Mouse (Mus musculus): ENCODE measurements around the gene Sycp2. TPM values are rescaled to one million over a fixed set of nuclear protein-coding genes. Genes with fewer than 3 reads are reported as not detected.

The Sycp2 gene
- polyA plus RNA-seq, 1 experiment, result not detected

DNA sequence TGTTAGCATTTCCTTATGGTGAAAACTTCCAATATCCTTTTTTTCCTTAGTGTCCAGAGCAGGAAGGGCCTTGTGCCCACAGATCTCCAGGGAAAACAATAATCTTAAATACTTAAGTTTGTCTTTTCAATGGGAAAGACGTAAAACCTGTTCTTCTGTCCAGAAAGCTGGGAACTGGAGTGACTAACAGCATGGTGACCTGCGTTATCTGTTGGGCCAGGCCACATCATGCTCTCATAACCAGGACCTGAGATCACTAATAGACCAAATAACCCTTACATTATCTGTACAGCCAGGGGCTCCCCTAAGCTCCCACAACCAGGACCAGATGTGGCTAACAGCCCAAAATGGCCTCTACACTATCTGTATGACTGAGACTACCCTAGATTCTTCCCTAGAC, 26.4 kb upstream of the Sycp2 start:
- TF ChIP-seq CTCF (IDR thresholded peaks at IDR 0.05; ENCODE audit: extremely low read depth, insufficient read depth, insufficient read length, insufficient replicate concordance) (no peak), POLR2A (IDR thresholded peaks at IDR 0.05; ENCODE audit: low read depth, low read length) (no peak)
- H3K27ac ChIP-seq (ENCODE audit: insufficient read depth, low read length), result no peak overlapping the region
- DNase-seq (ENCODE audit: low read depth in 1 of 2, low spot score in 2 of 2), result no peak
- H3K4me1 ChIP-seq (ENCODE audit: control insufficient read depth, insufficient read depth, insufficient read length), result no peaks in the 10 kb centered on the region
- no peaks in the 10 kb centered on the region for H3K27me3 ChIP-seq (ENCODE audit: control insufficient read depth, insufficient read depth, low read length)
- no peak overlapping the region for H3K4me3 ChIP-seq (ENCODE audit: extremely low read depth, insufficient read depth, insufficient read length)
- no peaks in the 10 kb centered on the region for H3K36me3 ChIP-seq (ENCODE audit: control insufficient read depth, insufficient read depth, low read length)
- WGBS, result 91% methylated on average over 2 of the region's 2 CpGs

GRCm38 (mm10) chr2:178433495-178433894, 26.0 kb upstream of the Sycp2 start:
- H3K36me3 ChIP-seq (ENCODE audit: control insufficient read depth, insufficient read depth, low read length), result no peaks in the 10 kb centered on the region
- no peak overlapping the region for H3K4me3 ChIP-seq (ENCODE audit: extremely low read depth, insufficient read depth, insufficient read length)
- no peaks in the 10 kb centered on the region for H3K27me3 ChIP-seq (ENCODE audit: control insufficient read depth, insufficient read depth, low read length)
- DNase-seq (ENCODE audit: low read depth in 1 of 2, low spot score in 2 of 2), result no peak
- H3K4me1 ChIP-seq (ENCODE audit: control insufficient read depth, insufficient read depth, insufficient read length), result no peaks in the 10 kb centered on the region
- TF ChIP-seq POLR2A (IDR thresholded peaks at IDR 0.05; ENCODE audit: low read depth, low read length), result no peak
- no peak for TF ChIP-seq CTCF (IDR thresholded peaks at IDR 0.05; ENCODE audit: extremely low read depth, insufficient read depth, insufficient read length, insufficient replicate concordance)
- 80% methylated on average over 2 of the region's 2 CpGs for WGBS
- H3K27ac ChIP-seq (ENCODE audit: insufficient read depth, low read length), result no peak overlapping the region

DNA sequence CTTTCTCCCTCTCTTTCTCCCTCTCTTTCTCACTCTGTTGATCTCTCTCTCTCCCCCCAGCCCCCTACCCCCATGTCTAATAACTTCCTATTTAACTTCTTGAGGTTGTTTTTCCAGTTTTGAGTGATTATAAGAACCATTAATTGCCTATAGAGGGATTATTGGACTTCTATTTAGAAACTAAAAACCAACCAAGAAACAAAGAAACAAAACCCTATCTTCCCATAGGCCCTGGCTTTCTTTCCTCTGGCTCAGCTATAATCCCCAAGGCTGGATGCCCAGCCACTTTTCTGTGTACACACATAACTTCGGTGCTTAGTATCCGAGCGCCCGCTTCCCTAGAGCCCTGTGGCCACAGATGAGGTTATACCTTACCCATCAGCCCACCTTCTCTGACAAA, 22.7 kb upstream of the Sycp2 start, which contains the start of gene Cdh26:
Cdh26 (plus strand) TSS at position 301 of the 400 bp plus-strand sequence.
- H3K27ac ChIP-seq (ENCODE audit: insufficient read depth, low read length), result no peak within 1 kb of the TSS
- DNase-seq (ENCODE audit: low read depth in 1 of 2, low spot score in 2 of 2), result no peak
- no peak within 1 kb of the TSS for H3K4me3 ChIP-seq (ENCODE audit: extremely low read depth, insufficient read depth, insufficient read length)
- no peaks in the 10 kb centered on the region for H3K27me3 ChIP-seq (ENCODE audit: control insufficient read depth, insufficient read depth, low read length)
- no peak for TF ChIP-seq CTCF (IDR thresholded peaks at IDR 0.05; ENCODE audit: extremely low read depth, insufficient read depth, insufficient read length, insufficient replicate concordance)
- 95% methylated on average over 4 of the region's 4 CpGs for WGBS
- H3K4me1 ChIP-seq (ENCODE audit: control insufficient read depth, insufficient read depth, insufficient read length), result no peaks in the 10 kb centered on the region
- H3K36me3 ChIP-seq (ENCODE audit: control insufficient read depth, insufficient read depth, low read length), result no peaks in the 10 kb centered on the region

- no peak overlapping the region for H3K4me3 ChIP-seq (ENCODE audit: extremely low read depth, insufficient read depth, insufficient read length)
- TF ChIP-seq POLR2A (IDR thresholded peaks at IDR 0.05; ENCODE audit: low read depth, low read length) (no peak), CTCF (IDR thresholded peaks at IDR 0.05; ENCODE audit: extremely low read depth, insufficient read depth, insufficient read length, insufficient replicate concordance) (no peak)
- DNase-seq (ENCODE audit: low read depth in 1 of 2, low spot score in 2 of 2), result no peak
- WGBS, result 89% methylated on average over 6 of the region's 6 CpGs
- no peak overlapping the region for H3K27ac ChIP-seq (ENCODE audit: insufficient read depth, low read length)
- H3K4me1 ChIP-seq (ENCODE audit: control insufficient read depth, insufficient read depth, insufficient read length), result no peaks in the 10 kb centered on the region
- no peaks in the 10 kb centered on the region for H3K27me3 ChIP-seq (ENCODE audit: control insufficient read depth, insufficient read depth, low read length)
- H3K36me3 ChIP-seq (ENCODE audit: control insufficient read depth, insufficient read depth, low read length), result no peaks in the 10 kb centered on the region
These were observed 21.9 kb upstream of the Sycp2 start for GRCm38 (mm10) chr2:178429426-178429825.

- Histone ChIP-seq H3K36me3 (ENCODE audit: control insufficient read depth, insufficient read depth, low read length) (no peaks in the 10 kb centered on the region), H3K27me3 (ENCODE audit: control insufficient read depth, insufficient read depth, low read length) (no peaks in the 10 kb centered on the region), H3K27ac (ENCODE audit: insufficient read depth, low read length) (no peak overlapping the region), H3K4me1 (ENCODE audit: control insufficient read depth, insufficient read depth, insufficient read length) (no peaks in the 10 kb centered on the region), H3K4me3 (ENCODE audit: extremely low read depth, insufficient read depth, insufficient read length) (no peak overlapping the region)
- TF ChIP-seq CTCF (IDR thresholded peaks at IDR 0.05; ENCODE audit: extremely low read depth, insufficient read depth, insufficient read length, insufficient replicate concordance) (no peak), POLR2A (IDR thresholded peaks at IDR 0.05; ENCODE audit: low read depth, low read length) (no peak)
- DNase-seq (ENCODE audit: low read depth in 1 of 2, low spot score in 2 of 2), result no peak
- 83% methylated on average over 4 of the region's 4 CpGs for WGBS
These were observed 21.2 kb upstream of the Sycp2 start for GRCm38 (mm10) chr2:178428676-178429075.

- no peak for DNase-seq (ENCODE audit: low read depth in 1 of 2, low spot score in 2 of 2)
- TF ChIP-seq POLR2A (IDR thresholded peaks at IDR 0.05; ENCODE audit: low read depth, low read length), result no peak
- no peak for TF ChIP-seq CTCF (IDR thresholded peaks at IDR 0.05; ENCODE audit: extremely low read depth, insufficient read depth, insufficient read length, insufficient replicate concordance)
- Histone ChIP-seq H3K27me3 (ENCODE audit: control insufficient read depth, insufficient read depth, low read length) (no peaks in the 10 kb centered on the region), H3K36me3 (ENCODE audit: control insufficient read depth, insufficient read depth, low read length) (no peaks in the 10 kb centered on the region), H3K4me1 (ENCODE audit: control insufficient read depth, insufficient read depth, insufficient read length) (no peaks in the 10 kb centered on the region), H3K27ac (ENCODE audit: insufficient read depth, low read length) (no peak overlapping the region), H3K4me3 (ENCODE audit: extremely low read depth, insufficient read depth, insufficient read length) (no peak overlapping the region)
- WGBS, result 78% methylated on average over 9 of the region's 9 CpGs
These were observed 20.7 kb upstream of the Sycp2 start for GRCm38 (mm10) chr2:178428183-178428582.

DNA sequence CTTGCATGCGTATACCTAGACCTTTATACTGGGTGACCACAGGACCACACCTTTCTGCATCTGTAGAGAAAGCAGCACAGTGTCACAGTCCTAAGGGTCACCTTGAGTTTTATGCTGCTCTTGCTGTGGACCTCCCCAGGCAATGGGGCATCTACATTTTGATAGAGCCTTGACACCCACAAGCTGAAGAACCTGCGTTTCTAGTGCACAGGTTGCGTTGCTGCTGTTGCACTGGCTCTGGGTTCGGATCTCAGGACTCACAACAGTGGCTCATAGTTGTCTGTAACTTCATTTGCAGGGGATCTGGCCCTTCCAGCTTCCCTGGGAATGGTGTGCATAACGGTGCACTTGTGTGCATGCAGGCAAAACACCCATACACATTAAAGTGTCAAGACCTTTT, 19.7 kb upstream of the Sycp2 start:
- H3K4me3 ChIP-seq (ENCODE audit: extremely low read depth, insufficient read depth, insufficient read length), result no peak overlapping the region
- H3K4me1 ChIP-seq (ENCODE audit: control insufficient read depth, insufficient read depth, insufficient read length), result no peaks in the 10 kb centered on the region
- TF ChIP-seq POLR2A (IDR thresholded peaks at IDR 0.05; ENCODE audit: low read depth, low read length), result no peak
- TF ChIP-seq CTCF (IDR thresholded peaks at IDR 0.05; ENCODE audit: extremely low read depth, insufficient read depth, insufficient read length, insufficient replicate concordance), result no peak
- no peaks in the 10 kb centered on the region for H3K27me3 ChIP-seq (ENCODE audit: control insufficient read depth, insufficient read depth, low read length)
- H3K27ac ChIP-seq (ENCODE audit: insufficient read depth, low read length), result no peak overlapping the region
- no peaks in the 10 kb centered on the region for H3K36me3 ChIP-seq (ENCODE audit: control insufficient read depth, insufficient read depth, low read length)
- 87% methylated on average over 5 of the region's 5 CpGs for WGBS
- no peak for DNase-seq (ENCODE audit: low read depth in 1 of 2, low spot score in 2 of 2)
